Mouse (Mus musculus) heart, postnatal 0 days (tissue): Measurements from ENCODE around the gene Kcnd2. TPM values are rescaled to one million over a fixed set of nuclear protein-coding genes. Genes with fewer than 3 reads are reported as not detected.

Experiments used
- ATAC-seq: fragments of 200-750 bp; cut with Nextera tagmentation; 2 replicates; pipeline ENCODE4 v1.8.0; 2017; ENCODE audit warnings: low read depth, moderate number of reproducible peaks, moderate library complexity; ENCODE audit not compliant: insufficient read depth
- DNase-seq: peaks from one replicate; pipeline ENCODE4 v3.0.0-alpha.2; 2016; ENCODE audit warnings: low spot score
- H3K27ac ChIP-seq: fragments of 300-500 bp; sonication (generic); 2 replicates; pipeline ENCODE4 v1.5.1; 2014; ENCODE audit warnings: low read depth, mild to moderate bottlenecking
- H3K27me3 ChIP-seq: fragments of 300-500 bp; sonication (generic); 2 replicates; pipeline ENCODE4 v1.6.1; 2014; ENCODE audit warnings: low read length, mixed read lengths; ENCODE audit not compliant: control insufficient read depth, insufficient read depth
- H3K36me3 ChIP-seq: fragments of 300-500 bp; sonication (generic); replicated peaks from 2 replicates; pipeline ENCODE4 v1.6.1; 2014; ENCODE audit warnings: low read length, mixed read lengths; ENCODE audit not compliant: control insufficient read depth, insufficient read depth
- H3K4me1 ChIP-seq: fragments of 300-500 bp; sonication (generic); 2 replicates; pipeline ENCODE4 v1.6.1; 2014; ENCODE audit warnings: antibody characterized with exemption; ENCODE audit not compliant: control insufficient read depth, insufficient read depth
- H3K4me2 ChIP-seq: fragments of 300-500 bp; sonication (generic); 2 replicates; pipeline ENCODE4 v1.6.1; 2014; ENCODE audit warnings: low read depth, mild to moderate bottlenecking, low read length, moderate library complexity
- H3K4me3 ChIP-seq: fragments of 300-500 bp; sonication (generic); 2 replicates; pipeline ENCODE4 v1.5.1; 2014; ENCODE audit warnings: low read depth, low read length
- H3K9ac ChIP-seq: fragments of 300-500 bp; sonication (generic); replicated peaks from 2 replicates; pipeline ENCODE4 v1.6.1; 2014; ENCODE audit warnings: low read depth, low read length, mixed read lengths
- H3K9me3 ChIP-seq: fragments of 300-500 bp; sonication (generic); replicated peaks from 2 replicates; pipeline ENCODE4 v1.6.1; 2016; ENCODE audit warnings: low read length; ENCODE audit not compliant: control insufficient read depth
- CTCF ChIP-seq: IDR thresholded peaks from 2 replicates; pipeline ENCODE4 v1.5.1; 2016; ENCODE audit warnings: antibody characterized with exemption, control low read depth, low read depth
- EP300 ChIP-seq: IDR thresholded peaks from 2 replicates; pipeline ENCODE4 v1.6.1; 2016; ENCODE audit warnings: antibody characterized with exemption, low read depth
- WGBS: fragments of 180-500 bp; shearing (Covaris S2); extraction: QIAGEN DNeasy Blood & Tissue Kit; methylation state at CpG from one replicate; pipeline ENCODE4 v1.1.7; 2014; 5-methylcytosine and 5-hydroxymethylcytosine counted together
- polyA plus RNA-seq: library from polyadenylated mRNA; unstranded; fragments of >200 nt; fragmentation: Nextera tagmentation; extraction: Ambion mirVana; gene quantifications from 2 replicates; pipeline ENCODE4 v1.2.1, GENCODE M21; 2015
- total RNA-seq: library from RNA; depleted of rRNA; stranded (reverse); fragments of >200 nt; gene quantifications from 2 replicates; pipeline ENCODE4 v1.2.3, GENCODE M21; 2014; ENCODE audit warnings: low replicate concordance

Kcnd2 gene
- total and polyA plus RNA-seq, 2 experiments from 2014 or later = 1.6 to 2.4 TPM

- no peaks in the 10 kb centered on the region for H3K27me3 ChIP-seq
- no peak overlapping the region for H3K4me3 ChIP-seq
- H3K36me3 ChIP-seq = no peaks in the 10 kb centered on the region
- DNase-seq = no peak
- H3K27ac ChIP-seq = no peak overlapping the region
- 37% methylated on average over 6 of the region's 6 CpGs for WGBS
- no peaks in the 10 kb centered on the region for H3K4me1 ChIP-seq
- no peaks in the 10 kb centered on the region for H3K9me3 ChIP-seq
- H3K9ac ChIP-seq = no peak overlapping the region
- ATAC-seq = peak; percentile 17; the same call in 1 of the 2 replicates
- TF ChIP-seq EP300 = no peak
- TF ChIP-seq CTCF = no peak
- H3K4me2 ChIP-seq = peak overlapping the region; percentile 46
Measured at GRCm38 (mm10) chr6:21277343-21277933, 62.1 kb downstream of the Kcnd2 start.

- TF ChIP-seq CTCF (no peak), EP300 (no peak)
- WGBS = 85% methylated on average over 4 of the region's 4 CpGs
Measured at GRCm38 (mm10) chr6:21304943-21305342, 89.6 kb downstream of the Kcnd2 start.

DNA sequence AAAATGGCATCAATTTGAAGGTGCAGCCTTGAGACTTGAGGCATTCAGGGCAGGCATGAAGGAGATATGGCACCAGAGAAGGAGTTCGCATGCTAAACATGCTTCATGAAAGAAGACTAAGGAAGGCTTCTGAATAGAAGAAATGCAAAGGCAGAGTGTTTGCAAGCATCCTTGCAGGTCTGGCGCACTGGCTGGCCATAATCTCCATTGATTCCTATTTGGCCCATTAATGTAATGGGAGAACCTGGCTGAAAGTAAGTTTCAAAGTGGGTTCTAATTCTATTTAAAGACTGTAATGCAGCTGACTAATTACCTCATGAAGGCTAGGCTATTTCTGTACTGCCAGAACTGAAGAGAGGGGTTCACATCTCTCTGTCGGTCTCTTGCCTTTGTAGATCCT is 94.9 kb downstream of the Kcnd2 start:
- Histone ChIP-seq H3K4me2 (no peak overlapping the region), H3K27me3 (no peaks in the 10 kb centered on the region), H3K27ac (no peak overlapping the region), H3K4me1 (no peaks in the 10 kb centered on the region), H3K9ac (no peak overlapping the region), H3K9me3 (no peaks in the 10 kb centered on the region), H3K36me3 (no peaks in the 10 kb centered on the region), H3K4me3 (no peak overlapping the region)
- no peak for TF ChIP-seq CTCF
- WGBS = 50% methylated on average over 3 of the region's 3 CpGs
- DNase-seq (no peak), ATAC-seq (no peak)

More at GRCm38 (mm10) chr6:21304943-21305342, 89.6 kb downstream of the Kcnd2 start:
- Histone ChIP-seq H3K4me3 (no peak overlapping the region), H3K4me1 (no peaks in the 10 kb centered on the region), H3K27me3 (no peaks in the 10 kb centered on the region), H3K9me3 (no peaks in the 10 kb centered on the region), H3K9ac (no peak overlapping the region), H3K4me2 (no peak overlapping the region), H3K27ac (no peak overlapping the region), H3K36me3 (no peaks in the 10 kb centered on the region)
- DNase-seq (no peak), ATAC-seq (no peak)

GRCm38 (mm10) chr6:21321407-21321806 is 106.1 kb downstream of the Kcnd2 start:
- WGBS = 85% methylated on average over 6 of the region's 6 CpGs

GRCm38 (mm10) chr6:21322211-21322610 is 106.9 kb downstream of the Kcnd2 start:
- Histone ChIP-seq H3K9me3 (no peaks in the 10 kb centered on the region), H3K4me3 (no peak overlapping the region), H3K36me3 (no peaks in the 10 kb centered on the region), H3K27me3 (no peaks in the 10 kb centered on the region), H3K4me2 (no peak overlapping the region), H3K9ac (no peak overlapping the region), H3K4me1 (no peaks in the 10 kb centered on the region), H3K27ac (no peak overlapping the region)
- TF ChIP-seq EP300 (no peak), CTCF (no peak)
- 73% methylated on average over 4 of the region's 4 CpGs for WGBS
- no peak for DNase-seq
- no peak for ATAC-seq

More at GRCm38 (mm10) chr6:21321407-21321806, 106.1 kb downstream of the Kcnd2 start:
- no peaks in the 10 kb centered on the region for H3K27me3 ChIP-seq
- DNase-seq (no peak), ATAC-seq (no peak)
- no peaks in the 10 kb centered on the region for H3K4me1 ChIP-seq
- no peaks in the 10 kb centered on the region for H3K9me3 ChIP-seq
- no peaks in the 10 kb centered on the region for H3K36me3 ChIP-seq
- no peak overlapping the region for H3K27ac ChIP-seq
- H3K9ac ChIP-seq = no peak overlapping the region
- no peak overlapping the region for H3K4me2 ChIP-seq
- H3K4me3 ChIP-seq = no peak overlapping the region
- no peak for TF ChIP-seq EP300
- TF ChIP-seq CTCF = no peak

GRCm38 (mm10) chr6:21325251-21325650 is 109.9 kb downstream of the Kcnd2 start:
- WGBS = 16% methylated on average over 1 of the region's 1 CpGs
- DNase-seq = no peak
- Histone ChIP-seq H3K9ac (no peak overlapping the region), H3K27me3 (no peaks in the 10 kb centered on the region), H3K4me1 (no peaks in the 10 kb centered on the region), H3K36me3 (no peaks in the 10 kb centered on the region), H3K4me3 (no peak overlapping the region), H3K27ac (no peak overlapping the region), H3K4me2 (no peak overlapping the region), H3K9me3 (no peaks in the 10 kb centered on the region)
- TF ChIP-seq CTCF (no peak), EP300 (no peak)
- no peak for ATAC-seq
